Mouse (Mus musculus) ES-CJ7 (cell line): ENCODE measurements around the gene Gpr84.

ENCODE experiments used
- DNase-seq: peaks from one replicate; pipeline ENCODE4 v3.0.0; 2011; ENCODE audit warnings: low read depth, low spot score

The Gpr84 gene

DNA sequence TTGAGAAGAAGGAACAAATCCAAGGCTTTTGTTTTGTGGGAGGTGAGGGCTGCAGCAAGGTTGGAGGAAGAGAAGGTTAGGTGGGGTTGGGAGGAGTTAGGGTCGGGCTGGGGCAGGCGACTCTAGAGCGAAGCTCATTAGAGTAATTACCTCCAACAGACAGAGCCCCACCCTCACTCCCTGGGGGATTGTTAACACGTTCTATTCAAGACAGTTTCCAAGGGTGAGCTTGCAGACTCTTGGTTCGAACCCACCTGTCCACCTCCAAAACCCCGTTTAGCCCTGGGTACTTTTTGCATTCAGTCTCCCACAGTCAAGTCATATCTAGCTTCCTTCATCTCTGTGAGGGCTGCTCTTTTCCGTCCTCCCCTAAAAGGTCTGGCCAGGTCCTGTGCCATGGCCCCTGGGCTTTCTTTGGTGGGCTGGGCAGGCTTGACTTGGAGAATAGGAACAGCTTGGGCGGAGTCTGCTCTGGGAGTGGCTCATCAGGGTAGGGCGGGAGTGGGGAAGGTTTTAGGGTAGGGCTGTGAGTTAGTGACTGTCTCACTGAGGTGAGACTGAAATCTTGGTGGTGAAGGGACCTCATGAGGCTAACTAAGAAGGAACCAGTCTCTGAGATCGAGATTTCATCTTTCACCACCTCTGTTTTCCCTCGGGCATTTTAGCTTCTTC is 26.7 kb upstream of the Gpr84 start:
- peak; percentile 67 for DNase-seq

- no peak for DNase-seq
These were observed 25.2 kb upstream of the Gpr84 start for GRCm38 (mm10) chr15:103335488-103336235.

DNA sequence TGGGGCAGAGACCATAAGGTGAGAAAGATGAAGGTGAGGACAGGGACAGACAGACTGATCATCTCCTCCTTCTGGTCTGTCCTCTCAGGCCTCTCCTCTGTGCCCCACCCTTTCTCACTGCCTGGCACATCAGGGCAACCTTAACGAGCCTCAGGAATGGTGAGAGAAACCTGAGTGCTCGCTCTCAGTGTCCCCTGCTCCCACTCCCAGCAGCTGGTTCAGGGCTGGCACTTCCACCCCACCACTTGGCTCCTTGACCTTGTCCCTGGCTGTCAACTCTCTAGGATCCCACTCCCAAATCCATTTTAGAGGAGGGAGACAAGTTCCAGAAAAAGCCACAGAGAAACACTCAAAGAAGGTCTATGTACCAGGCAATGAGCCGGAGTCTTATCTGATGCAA is 24.6 kb upstream of the Gpr84 start:
- no peak for DNase-seq

DNA sequence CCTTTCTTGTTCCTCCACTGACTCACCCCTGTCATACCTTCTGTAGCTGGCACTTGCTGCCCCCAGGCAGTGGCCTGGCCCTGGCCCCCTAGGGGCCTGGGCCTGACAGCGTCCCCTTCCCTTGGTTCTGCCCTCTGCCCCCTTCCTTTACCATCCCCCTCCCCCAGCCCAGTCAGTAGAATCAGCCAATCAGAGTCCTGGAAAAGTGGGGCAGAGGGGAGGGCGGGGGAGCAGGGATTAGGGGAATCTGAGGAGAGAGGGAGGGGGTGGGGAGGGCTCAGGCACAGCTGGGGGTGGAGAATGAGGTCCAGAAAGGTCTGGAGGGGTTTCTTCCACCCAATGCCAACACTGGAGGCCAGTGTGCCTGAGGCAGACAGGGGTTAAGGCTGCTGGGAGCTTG is 23.8 kb upstream of the Gpr84 start:
- DNase-seq: no peak

DNA sequence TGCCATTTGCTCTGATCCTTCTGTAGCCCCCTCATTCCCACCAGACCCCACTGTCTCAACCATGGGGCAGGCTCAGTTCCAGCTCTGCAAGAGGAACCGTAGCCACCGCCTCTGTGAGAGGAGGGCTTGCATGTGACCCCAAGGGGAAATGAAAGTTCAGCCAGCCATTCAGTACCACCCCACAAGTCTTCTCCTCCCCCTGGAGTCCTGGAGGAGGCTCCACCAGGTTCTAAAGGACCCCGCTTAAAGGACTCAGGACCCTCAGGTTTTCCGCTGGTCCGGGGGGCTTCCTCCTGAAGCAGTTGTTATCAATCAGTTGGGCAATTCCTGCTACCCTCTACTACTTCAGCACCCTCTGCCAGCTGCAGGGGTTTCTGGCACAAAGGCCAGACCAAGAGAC is 23.3 kb upstream of the Gpr84 start:
- DNase-seq: no peak

DNA sequence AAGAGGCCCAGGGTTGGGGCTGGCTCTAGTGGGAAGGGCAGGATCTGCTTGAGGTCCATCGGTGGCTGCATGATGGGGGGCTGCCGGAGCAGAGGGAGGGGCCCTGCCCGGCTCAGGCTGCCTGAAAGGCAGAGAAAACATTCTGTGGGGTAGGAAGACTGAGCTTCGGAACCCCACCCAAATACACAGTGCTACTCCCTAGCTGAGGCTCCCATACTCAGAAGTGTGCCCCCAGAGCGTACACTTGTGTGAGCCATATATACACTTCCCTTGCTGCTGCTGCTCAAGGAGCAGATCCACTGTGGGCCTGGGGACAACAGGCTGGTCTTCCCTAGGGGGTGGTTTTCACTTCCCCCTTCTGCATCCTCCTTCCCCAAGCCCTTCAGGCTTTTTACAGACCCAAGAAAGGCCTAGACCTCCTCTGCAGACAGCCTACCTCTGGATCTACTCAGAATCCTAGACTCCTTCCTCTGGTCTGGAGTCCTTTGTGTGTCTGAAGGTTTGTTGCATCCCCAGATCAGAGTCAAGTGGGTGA is 22.7 kb upstream of the Gpr84 start:
- no peak for DNase-seq

GRCm38 (mm10) chr15:103323455-103324247 is 13.2 kb upstream of the Gpr84 start:
- DNase-seq: peak; percentile 76

DNA sequence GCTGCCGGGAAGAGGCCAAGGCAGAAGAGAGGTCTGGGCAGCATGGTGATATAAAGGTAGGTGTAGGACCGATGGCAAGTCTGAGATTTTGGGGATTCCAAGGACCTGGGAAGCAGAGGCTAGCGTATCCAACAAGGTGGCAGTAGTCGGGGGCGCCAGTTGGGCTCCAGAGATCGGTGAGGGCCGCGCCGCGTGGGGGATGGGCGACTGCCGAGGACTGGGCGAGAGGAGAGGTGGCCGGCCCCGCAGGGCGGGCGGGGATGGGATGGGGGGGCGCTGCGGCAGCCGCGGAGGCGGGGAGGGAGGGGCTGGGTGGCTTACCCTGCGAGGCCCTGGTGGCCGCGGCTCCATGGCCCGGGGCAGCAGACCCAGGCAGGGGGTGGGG is 12.7 kb upstream of the Gpr84 start:
- DNase-seq: no peak

DNA sequence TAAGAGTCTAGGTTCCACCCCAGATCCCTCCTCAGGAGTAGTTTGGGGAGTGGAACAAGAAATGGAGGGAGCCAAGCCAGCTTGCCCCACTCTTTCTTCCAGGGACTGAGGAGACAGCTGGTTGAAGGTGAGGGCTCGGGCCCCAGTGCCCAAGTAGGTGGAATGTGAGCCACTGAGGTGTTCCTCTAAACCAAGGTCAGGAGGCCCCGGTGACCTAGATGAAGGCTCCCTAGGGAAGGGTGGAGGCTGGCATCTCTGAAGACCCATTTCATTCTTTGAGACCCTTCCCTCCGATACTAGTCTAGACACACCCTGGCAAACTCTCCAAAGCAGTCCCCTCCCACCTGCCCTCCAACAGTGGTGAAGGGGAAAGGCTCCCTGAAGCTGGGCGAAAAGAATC is 12.0 kb upstream of the Gpr84 start:
- DNase-seq: no peak

- peak; percentile 68 for DNase-seq
These were observed 10.7 kb upstream of the Gpr84 start for GRCm38 (mm10) chr15:103321076-103321475.

DNA sequence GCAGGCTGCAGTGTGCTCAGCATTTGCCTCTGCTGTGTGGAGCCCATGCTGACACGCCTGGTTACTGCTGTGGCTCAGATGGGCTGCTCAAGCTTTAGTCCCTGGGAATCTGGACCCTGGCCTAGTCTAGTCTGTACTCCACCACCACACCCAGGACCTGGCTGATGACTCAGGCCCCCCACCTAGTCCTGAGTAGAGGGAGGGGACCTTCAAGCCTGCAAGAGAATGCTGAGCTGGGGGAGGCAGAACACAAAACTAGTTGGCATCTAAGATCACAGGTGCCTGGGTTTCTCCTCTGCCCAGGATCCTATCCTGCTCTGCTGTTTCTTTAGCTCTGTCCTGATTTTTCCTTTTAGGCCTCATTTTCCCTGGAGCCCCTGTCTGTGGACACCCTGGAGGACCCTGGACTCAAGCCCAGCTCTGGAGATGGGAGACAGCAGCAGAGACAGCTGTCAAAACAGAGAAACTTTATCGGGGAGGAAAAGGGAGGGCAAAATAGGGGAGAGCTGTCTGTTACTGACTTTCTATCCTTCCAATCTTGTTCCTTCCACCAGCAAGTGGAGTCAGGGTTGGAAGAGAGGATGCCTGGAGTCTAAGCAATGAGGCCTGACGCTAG is 7.9 kb upstream of the Gpr84 start:
- no peak for DNase-seq

GRCm38 (mm10) chr15:103317731-103318130 is 7.3 kb upstream of the Gpr84 start:
- no peak for DNase-seq

DNA sequence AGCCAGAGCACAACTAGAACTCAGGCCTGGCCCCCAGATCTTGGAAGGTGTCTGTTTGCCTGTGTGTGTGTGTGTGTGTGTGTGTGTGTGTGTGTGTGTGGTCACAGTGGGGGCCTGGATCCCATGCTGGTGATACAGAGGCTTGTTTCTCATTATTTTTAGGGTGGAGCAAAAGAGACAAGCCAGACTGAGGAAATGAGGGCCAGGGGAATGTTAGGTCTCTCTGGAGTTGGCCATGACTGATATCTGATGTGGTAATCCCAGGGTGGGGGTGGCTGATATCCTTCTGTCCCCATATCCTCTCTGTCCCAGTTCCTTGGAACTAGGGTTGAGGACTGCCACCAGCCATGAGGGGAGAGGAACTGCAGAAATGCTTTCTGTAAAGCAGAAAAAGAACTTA is 6.7 kb upstream of the Gpr84 start:
- no peak for DNase-seq

DNA sequence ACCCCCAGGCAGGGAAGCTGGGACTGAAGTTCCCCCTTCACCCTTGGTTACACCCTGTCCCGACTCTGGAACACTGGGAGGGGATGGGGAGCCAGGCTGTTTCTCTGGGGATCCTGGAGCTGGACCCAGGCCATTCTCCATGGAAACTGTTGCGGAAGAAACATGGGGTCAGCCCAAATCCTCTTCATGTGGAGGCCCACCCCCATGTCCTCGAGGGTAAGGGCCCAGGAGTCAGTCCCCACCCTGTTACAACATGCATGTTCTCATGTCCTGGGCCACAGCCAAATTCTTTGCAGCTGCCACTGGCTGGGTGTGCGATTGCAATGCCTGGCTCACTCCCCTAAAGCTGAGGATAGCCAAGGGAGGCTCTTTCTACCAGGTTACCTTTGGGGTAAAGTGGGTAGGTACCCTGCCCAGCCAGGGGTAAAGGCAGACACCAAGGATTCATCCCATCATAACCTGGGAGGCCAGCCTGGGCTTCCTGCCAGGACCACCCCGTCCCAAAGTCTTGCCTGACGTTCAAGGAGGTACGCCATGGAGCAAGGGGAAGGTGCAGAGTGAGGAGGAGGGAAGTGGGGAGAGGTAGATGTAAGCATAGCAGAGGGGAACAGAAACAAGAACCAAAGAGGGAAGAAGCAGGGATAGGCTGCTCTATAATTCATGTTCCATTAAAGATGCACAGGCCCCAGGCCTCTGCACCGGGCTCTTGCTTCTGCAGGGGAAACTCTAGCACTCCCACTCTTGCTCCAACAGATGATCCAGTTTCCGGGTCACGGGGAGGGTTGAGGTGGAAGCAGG is 5.8 kb upstream of the Gpr84 start:
- no peak for DNase-seq

- peak; percentile 89 for DNase-seq
These were observed 4.6 kb upstream of the Gpr84 start for GRCm38 (mm10) chr15:103315011-103315502.

- DNase-seq: no peak
These were observed 3.8 kb upstream of the Gpr84 start for GRCm38 (mm10) chr15:103314181-103314580.

DNA sequence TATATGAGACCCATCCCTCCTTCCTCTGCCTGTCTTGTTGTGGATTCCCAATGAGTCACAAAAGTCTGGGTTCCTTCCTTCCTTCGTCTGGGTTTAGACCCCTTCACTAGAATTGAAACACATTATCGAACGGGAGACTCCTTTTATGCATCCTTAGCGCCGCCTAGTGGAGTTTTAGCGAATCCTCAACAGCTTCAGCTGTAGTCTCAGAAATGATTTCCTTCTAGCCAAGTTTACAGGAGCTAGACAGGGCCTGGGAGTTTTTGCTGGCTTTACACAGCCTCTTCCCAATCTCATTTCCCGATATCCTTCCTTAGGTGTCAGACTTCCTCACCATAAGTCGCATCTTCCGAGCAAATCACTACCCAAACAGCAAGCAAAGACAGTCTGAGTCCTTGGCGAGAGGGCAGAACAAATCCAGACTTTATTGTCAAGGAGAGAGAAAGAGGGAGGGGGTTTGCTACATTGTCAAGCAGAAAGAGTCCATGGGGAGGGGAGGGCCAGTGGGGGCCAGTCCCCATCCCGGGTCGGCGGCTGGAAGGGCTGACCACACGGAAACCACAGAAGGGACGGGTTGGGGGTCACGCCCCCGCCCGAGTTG is 3.2 kb upstream of the Gpr84 start:
- peak; percentile 81 for DNase-seq

DNA sequence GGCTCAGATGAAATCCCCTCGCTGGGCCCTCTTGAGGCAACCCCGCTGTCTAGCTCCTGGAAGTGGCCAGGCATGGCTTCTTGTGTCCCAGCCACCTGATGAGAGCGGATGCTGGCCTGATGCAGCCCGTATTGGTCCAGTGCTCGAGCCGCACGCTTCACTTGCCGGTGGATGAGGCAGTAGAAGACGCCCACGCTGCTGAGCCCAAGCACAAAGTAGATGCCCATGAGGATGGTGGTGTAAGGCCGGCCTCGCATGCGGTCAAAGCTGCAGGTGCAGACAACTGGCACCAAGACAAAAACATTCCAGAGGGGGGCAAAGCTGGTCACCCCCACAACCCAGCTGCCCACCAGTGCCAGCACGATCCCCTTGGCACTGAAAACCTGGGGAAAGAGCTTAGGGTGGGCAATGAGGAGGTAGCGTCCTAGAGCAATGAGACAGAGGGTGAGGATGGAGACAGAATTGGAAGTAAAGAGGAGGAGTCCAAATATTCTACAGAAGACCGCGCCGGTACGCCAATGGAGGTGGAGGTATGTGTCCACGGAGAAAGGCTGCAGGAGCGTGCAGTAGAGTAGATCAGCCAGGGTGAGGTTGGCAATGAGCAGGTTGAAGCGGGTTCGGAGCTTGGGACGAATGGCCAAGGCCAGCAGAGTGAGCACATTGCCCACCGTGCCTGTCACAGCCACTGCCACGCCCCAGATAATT is 1.4 kb downstream of the Gpr84 start:
- DNase-seq: no peak

GRCm38 (mm10) chr15:103308056-103308875 is 2.1 kb downstream of the Gpr84 start:
- DNase-seq: peak; percentile 75
